Mouse (Mus musculus): ENCODE data around the gene Ap1s3.

GRCm38 (mm10) chr1:79713081-79713480, 41.3 kb upstream of the Ap1s3 start:
- TF ChIP-seq CTCF (IDR thresholded peaks at IDR 0.05; ENCODE audit: borderline replicate concordance, insufficient read depth, low read depth, low read length) (no peak), POLR2A (IDR thresholded peaks at IDR 0.05; ENCODE audit: borderline replicate concordance, insufficient read depth, low read length) (no peak)
